Mouse (Mus musculus) embryonic facial prominence, embryonic 10.5 days (tissue): ENCODE data around the gene Pygm. TPM values are rescaled to one million over a fixed set of nuclear protein-coding genes. Genes with fewer than 3 reads are reported as not detected.

ENCODE experiments used
- DNase-seq: peaks from one replicate; pipeline ENCODE4 v3.0.0-alpha.2; 2017; ENCODE audit warnings: low spot score
- H3K27ac ChIP-seq: fragments of 300-500 bp; sonication (generic); replicated peaks from 2 replicates; pipeline ENCODE4 v1.5.1; 2016; ENCODE audit warnings: mild to moderate bottlenecking
- H3K27me3 ChIP-seq: fragments of 300-500 bp; sonication (generic); replicated peaks from 2 replicates; pipeline ENCODE4 v1.6.1; 2016; ENCODE audit warnings: low read depth, mild to moderate bottlenecking; ENCODE audit not compliant: poor library complexity, severe bottlenecking
- H3K36me3 ChIP-seq: fragments of 300-500 bp; sonication (generic); replicated peaks from 2 replicates; pipeline ENCODE4 v1.6.1; 2016; ENCODE audit warnings: mild to moderate bottlenecking, moderate library complexity
- H3K4me1 ChIP-seq: fragments of 300-500 bp; sonication (generic); 2 replicates; pipeline ENCODE4 v1.6.1; 2016
- H3K4me3 ChIP-seq: fragments of 300-500 bp; sonication (generic); 2 replicates; pipeline ENCODE4 v1.5.1; 2016; ENCODE audit warnings: mild to moderate bottlenecking, moderate library complexity
- H3K9me3 ChIP-seq: fragments of 300-500 bp; sonication (generic); 2 replicates; pipeline ENCODE4 v1.6.1; 2016; ENCODE audit warnings: mild to moderate bottlenecking
- WGBS: fragments of 180-500 bp; shearing (Covaris S2); methylation state at CpG from one replicate; pipeline ENCODE4 v1.1.7; 2016; 5-methylcytosine and 5-hydroxymethylcytosine counted together
- polyA plus RNA-seq: library from polyadenylated mRNA; unstranded; fragments of >200 nt; fragmentation: Nextera tagmentation; extraction: Ambion mirVana; gene quantifications from 2 replicates; pipeline ENCODE4 v1.2.1, GENCODE M21; 2016

Gene Pygm
- polyA plus RNA-seq, 1 experiment from 2014 or later: 2.2 TPM

DNA sequence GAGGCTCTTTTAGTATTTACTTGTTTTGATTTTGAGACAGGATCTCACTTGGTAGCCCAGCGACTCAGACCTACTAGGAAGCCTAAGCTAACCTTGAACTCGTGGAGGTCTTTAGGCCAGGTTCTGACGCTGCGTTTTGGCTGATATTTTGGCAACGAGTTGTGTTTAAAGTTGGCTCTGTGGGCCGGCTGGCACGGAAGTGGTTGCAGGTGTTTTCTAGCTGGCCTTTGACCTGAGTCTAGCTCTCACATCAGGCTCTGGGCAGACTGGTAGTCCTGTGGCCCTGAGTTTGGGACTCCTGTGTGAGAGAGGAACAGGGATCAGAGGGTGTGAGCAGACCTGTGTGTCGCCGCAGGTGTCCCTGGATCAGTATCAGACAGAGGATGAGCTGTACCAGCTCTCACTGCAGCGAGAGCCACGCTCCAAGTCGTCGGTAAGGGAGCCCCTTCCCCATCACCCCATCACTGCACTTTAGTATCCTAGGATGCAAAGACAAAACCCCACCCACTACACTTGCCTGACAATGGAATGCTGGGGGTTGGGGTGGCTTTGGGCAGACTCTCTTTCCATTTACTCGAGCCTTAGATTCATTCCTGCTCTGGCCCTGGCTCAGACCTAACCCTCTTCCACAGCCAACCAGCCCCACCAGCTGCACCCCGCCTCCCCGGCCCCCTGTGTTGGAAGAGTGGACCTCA lies 23.8 kb downstream of the Pygm start:
- H3K36me3 ChIP-seq: no peaks in the 10 kb centered on the region
- H3K27me3 ChIP-seq: peaks cover 24% of the 10 kb centered on the region
- no peak for DNase-seq
- WGBS: 47% methylated on average over 16 of the region's 16 CpGs
- no peaks in the 10 kb centered on the region for H3K9me3 ChIP-seq
- peaks cover 27% of the 10 kb centered on the region for H3K4me1 ChIP-seq
- H3K27ac ChIP-seq: 0 out of 2 replicates have a peak overlapping the region, but pooled peaks have one; percentile 30
- no peak overlapping the region for H3K4me3 ChIP-seq

DNA sequence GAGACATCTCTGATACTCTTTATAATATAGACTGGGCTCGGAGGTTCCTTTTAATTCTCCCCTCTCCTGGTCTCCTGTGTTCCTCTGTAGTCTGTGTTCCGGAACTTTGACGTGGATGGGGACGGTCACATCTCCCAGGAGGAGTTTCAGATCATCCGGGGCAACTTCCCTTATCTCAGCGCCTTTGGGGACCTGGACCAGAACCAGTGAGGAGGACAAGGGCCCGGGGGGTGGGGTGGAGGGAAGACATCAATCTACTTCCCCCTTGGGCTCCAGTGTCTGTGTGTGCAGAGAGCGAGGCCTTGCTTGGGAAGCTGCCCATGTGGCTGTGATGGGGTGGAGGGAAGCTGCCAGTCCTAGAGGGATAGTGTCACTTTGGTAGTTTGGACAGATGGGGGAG lies 24.6 kb downstream of the Pygm start:
- peaks cover 22% of the 10 kb centered on the region for H3K4me1 ChIP-seq
- 0 out of 2 replicates have a peak overlapping the region, but pooled peaks have one; percentile 30 for H3K27ac ChIP-seq
- no peak for DNase-seq
- H3K27me3 ChIP-seq: peaks cover 19% of the 10 kb centered on the region
- H3K36me3 ChIP-seq: no peaks in the 10 kb centered on the region
- H3K4me3 ChIP-seq: no peak overlapping the region
- 81% methylated on average over 8 of the region's 8 CpGs for WGBS
- H3K9me3 ChIP-seq: no peaks in the 10 kb centered on the region

DNA sequence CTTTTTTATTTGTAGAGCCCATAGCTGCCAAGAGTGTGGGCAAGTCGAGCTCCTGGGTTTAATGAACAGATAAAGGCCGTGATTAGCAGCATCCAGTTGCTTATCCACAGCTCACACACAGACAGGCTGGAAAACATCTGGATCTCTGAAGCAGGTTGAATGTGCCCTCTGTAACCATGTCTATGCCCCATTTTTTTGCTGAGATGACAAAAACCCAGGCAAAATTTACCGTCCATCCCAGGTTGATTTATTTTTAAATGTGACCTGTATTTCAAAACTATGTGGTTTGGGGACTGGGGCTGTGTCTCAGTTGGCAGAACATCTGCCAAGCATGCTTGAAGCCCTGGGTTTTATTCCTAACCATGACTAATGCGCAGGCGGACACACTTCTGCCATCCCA lies 25.0 kb downstream of the Pygm start:
- 79% methylated on average over 5 of the region's 5 CpGs for WGBS
- Histone ChIP-seq H3K27me3 (peaks cover 15% of the 10 kb centered on the region), H3K27ac (no peak overlapping the region), H3K4me3 (no peak overlapping the region), H3K36me3 (no peaks in the 10 kb centered on the region), H3K4me1 (peaks cover 17% of the 10 kb centered on the region), H3K9me3 (no peaks in the 10 kb centered on the region)
- no peak for DNase-seq

GRCm38 (mm10) chr19:6409936-6410335 lies 25.7 kb downstream of the Pygm start:
- H3K27me3 ChIP-seq: peaks cover 11% of the 10 kb centered on the region
- no peak overlapping the region for H3K4me3 ChIP-seq
- 77% methylated on average over 5 of the region's 5 CpGs for WGBS
- H3K4me1 ChIP-seq: peaks cover 19% of the 10 kb centered on the region
- no peaks in the 10 kb centered on the region for H3K36me3 ChIP-seq
- H3K9me3 ChIP-seq: no peaks in the 10 kb centered on the region
- H3K27ac ChIP-seq: no peak overlapping the region
- no peak for DNase-seq

GRCm38 (mm10) chr19:6412798-6413197 lies 28.6 kb downstream of the Pygm start:
- DNase-seq: no peak
- peaks cover 46% of the 10 kb centered on the region for H3K4me1 ChIP-seq
- H3K36me3 ChIP-seq: no peaks in the 10 kb centered on the region
- WGBS: 53% methylated on average over 14 of the region's 14 CpGs
- H3K9me3 ChIP-seq: no peaks in the 10 kb centered on the region
- no peak overlapping the region for H3K4me3 ChIP-seq
- H3K27ac ChIP-seq: peak overlapping the region; percentile 44; the same call in 1 of the 2 replicates
- H3K27me3 ChIP-seq: peaks cover 35% of the 10 kb centered on the region

DNA sequence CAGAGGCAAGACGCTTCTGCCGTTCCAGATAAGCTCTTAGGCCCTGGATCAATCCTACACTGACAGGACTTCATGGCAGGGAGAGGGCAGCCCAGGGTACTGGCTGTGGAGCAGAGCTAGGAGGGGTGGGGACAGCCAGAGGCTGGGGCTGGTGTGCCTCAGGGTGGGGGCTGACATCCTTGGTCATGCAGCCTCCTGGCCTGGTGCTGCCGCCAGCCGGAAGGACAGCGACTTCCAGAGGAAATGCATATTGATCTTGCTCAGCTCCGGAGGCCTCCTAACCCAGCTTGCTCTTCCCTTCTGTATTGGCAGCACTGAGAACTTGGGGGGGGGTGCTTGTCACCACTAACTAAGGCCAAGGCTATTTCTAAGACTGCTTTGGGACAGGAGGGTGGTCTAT lies 31.3 kb downstream of the Pygm start:
- Histone ChIP-seq H3K27ac (peak overlapping the region; percentile 36), H3K4me3 (no peak overlapping the region), H3K9me3 (no peaks in the 10 kb centered on the region), H3K4me1 (peaks cover 57% of the 10 kb centered on the region), H3K27me3 (peaks cover 62% of the 10 kb centered on the region), H3K36me3 (no peaks in the 10 kb centered on the region)
- no peak for DNase-seq
- 40% methylated on average over 6 of the region's 6 CpGs for WGBS

DNA sequence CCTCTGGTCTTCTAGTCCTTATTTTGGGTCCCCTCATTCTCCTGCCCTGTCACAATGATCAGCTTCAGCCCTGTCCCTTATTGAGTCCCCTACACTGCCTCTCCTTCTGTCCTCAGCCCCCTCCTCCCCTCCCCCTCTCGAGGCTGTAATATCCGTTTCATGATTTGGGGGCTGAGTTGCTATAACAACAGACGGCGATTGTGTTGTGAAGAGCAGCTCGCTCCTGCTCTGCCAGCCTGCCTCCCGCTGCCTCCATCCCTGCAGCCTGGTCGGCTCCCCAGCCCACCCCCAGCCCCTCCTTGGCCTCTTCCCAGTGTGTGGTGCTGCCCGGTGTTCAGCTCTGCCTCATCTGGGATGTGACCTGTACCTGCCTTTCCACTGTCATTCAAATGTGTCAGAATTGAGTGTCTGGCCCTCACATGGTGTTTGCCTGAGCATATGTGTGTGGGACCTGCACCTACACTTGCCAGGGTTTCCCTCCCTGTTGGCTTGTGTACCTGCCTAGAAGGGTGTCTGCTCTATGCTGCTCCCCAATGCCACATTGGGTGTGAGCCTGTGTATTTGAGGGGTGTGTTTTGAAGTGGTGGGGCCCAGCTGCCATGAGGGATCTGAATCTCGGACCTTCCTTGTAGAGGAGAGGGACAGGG lies 32.0 kb downstream of the Pygm start:
- peaks cover 57% of the 10 kb centered on the region for H3K4me1 ChIP-seq
- peak overlapping the region; percentile 57 for H3K27ac ChIP-seq
- no peaks in the 10 kb centered on the region for H3K36me3 ChIP-seq
- DNase-seq: peak; percentile 65
- no peak overlapping the region for H3K4me3 ChIP-seq
- H3K27me3 ChIP-seq: peaks cover 70% of the 10 kb centered on the region
- WGBS: 6% methylated on average over 9 of the region's 9 CpGs
- H3K9me3 ChIP-seq: no peaks in the 10 kb centered on the region

DNA sequence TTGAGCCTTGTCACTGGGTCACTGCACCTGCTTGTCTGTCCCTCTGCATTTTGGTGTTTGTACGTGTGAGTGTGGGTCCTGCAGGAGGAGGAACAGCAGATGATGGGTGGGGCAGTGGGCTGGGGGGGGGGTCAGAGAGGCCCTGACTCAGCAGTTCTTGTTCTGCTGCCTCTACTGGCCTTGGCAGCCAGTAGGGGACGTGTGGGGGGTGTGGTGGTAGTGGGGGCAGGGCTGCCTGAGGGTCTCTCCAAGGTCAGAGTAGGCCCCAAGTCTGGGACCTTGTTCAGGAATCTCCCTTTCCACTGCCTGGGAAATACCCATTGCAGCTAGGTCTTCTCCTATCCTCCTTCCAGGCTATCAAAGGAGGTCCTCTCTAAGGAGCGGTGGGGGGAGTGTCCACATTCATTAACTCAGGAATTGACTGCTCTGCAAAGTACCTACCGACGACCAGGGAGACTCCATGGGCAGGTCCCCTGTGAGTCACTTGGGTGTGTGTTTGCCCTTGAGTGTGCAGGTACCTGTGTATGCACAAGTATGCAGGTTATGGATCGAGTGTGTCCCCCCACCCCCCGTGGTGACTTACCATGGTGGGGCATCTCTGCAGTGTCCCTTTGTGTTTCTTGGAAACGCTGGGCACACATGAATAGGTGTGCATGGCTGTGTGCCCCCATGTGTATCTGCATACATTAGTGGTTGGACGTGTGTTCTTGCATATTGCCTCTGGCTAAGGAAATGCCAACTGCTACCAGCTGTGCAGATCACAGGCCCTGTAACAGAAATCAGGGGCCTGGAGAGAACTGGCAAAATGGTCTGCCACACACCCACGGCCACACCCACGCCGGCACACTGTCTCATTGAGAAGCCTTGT lies 32.9 kb downstream of the Pygm start:
- Histone ChIP-seq H3K4me1 (peaks cover 57% of the 10 kb centered on the region), H3K36me3 (no peaks in the 10 kb centered on the region), H3K4me3 (no peak overlapping the region), H3K27ac (no peak overlapping the region), H3K27me3 (peaks cover 78% of the 10 kb centered on the region), H3K9me3 (no peaks in the 10 kb centered on the region)
- DNase-seq: no peak
- WGBS: 64% methylated on average over 12 of the region's 12 CpGs

DNA sequence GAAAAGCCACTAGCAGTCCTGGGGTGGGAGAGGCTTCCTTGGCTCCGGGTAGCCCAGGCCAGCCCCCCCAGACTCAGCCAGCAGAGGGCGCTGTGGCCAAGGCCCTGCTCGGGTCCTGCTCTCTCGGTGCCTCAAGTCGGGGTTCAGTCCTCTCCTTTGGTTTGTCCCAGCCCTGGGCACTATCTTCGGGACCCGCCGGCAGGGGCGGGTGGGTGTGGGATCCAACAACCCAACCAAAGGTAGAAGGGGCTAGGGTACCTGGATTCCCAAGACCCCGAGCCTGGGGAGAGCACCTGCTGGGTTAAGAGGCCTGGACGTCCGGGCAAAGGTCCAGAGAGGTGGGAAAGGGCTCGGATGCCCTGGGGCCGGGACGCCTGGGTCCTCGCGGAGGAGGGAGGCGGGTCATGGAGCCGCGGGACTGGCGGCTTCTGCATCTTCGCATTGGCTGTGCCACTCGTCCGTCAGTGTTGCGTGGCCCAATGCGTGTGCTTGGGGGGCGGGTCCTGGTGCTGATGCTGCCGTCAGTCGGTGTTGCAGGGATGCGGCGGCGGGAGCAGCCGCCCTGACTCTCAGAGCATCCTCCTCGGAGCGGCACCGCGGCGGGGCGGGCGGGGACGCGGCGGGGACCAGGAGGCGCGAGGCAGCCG lies 34.2 kb downstream of the Pygm start, which contains the start of gene Nrxn2:
Gene Nrxn2 (plus strand): TSS at position 499 of the 647 bp plus-strand sequence.
- no peaks in the 10 kb centered on the region for H3K9me3 ChIP-seq
- H3K36me3 ChIP-seq: no peaks in the 10 kb centered on the region
- DNase-seq: peak; percentile 90
- WGBS: under 1% methylated on average over 46 of the region's 46 CpGs
- peaks cover 87% of the 10 kb centered on the region for H3K27me3 ChIP-seq
- H3K4me3 ChIP-seq: peak within 1 kb of the TSS; percentile 68
- H3K4me1 ChIP-seq: peaks cover 52% of the 10 kb centered on the region
- H3K27ac ChIP-seq: peak within 1 kb of the TSS; percentile 82

- Histone ChIP-seq H3K9me3 (no peaks in the 10 kb centered on the region), H3K36me3 (no peaks in the 10 kb centered on the region), H3K4me3 (peak overlapping the region; percentile 68), H3K4me1 (peaks cover 52% of the 10 kb centered on the region), H3K27me3 (peaks cover 95% of the 10 kb centered on the region), H3K27ac (peak overlapping the region; percentile 82)
- 9% methylated on average over 22 of the region's 23 CpGs for WGBS
- no peak for DNase-seq
Measured at GRCm38 (mm10) chr19:6418984-6419692, 34.9 kb downstream of the Pygm start.

- peak overlapping the region; percentile 68; the same call in 1 of the 2 replicates for H3K4me3 ChIP-seq
- WGBS: 59% methylated on average over 9 of the region's 9 CpGs
- H3K27ac ChIP-seq: no peak overlapping the region
- H3K27me3 ChIP-seq: peaks cover 99% of the 10 kb centered on the region
- H3K36me3 ChIP-seq: no peaks in the 10 kb centered on the region
- peaks cover 52% of the 10 kb centered on the region for H3K4me1 ChIP-seq
- no peak for DNase-seq
- H3K9me3 ChIP-seq: no peaks in the 10 kb centered on the region
Measured at GRCm38 (mm10) chr19:6419805-6420310, 35.7 kb downstream of the Pygm start.
